Mouse (Mus musculus): ENCODE results near the gene Grhpr. TPM values are rescaled to one million over a fixed set of nuclear protein-coding genes. Genes with fewer than 3 reads are reported as not detected.

The Grhpr gene
- polyA plus RNA-seq, 1 experiment, result 74.7 TPM

DNA sequence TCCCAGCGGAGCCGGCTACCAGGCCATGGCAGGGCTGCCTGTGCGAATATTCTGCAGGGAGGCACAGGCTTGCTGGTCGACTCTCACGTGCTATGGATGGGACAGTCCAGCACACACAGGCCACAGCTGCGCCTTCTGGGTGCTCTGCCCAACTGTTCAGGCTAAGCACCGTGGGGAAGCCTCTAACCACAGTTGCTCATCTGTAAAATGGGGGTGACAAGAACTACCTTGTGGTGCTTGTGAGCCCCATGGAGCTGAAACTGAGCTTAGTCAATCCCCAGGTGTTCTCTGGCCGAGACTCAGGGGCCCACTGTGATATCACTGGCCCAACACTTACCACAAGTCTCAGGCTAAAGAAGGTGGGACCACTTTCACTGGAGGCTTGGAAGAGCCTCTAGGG is 13.8 kb upstream of the Grhpr start:
- no peak for TF ChIP-seq GATA1 (IDR thresholded peaks at IDR 0.05; ENCODE audit: low read length)

GRCm38 (mm10) chr4:44970056-44970455 is 11.1 kb upstream of the Grhpr start:
- no peak for TF ChIP-seq GATA1 (IDR thresholded peaks at IDR 0.05; ENCODE audit: low read length)

DNA sequence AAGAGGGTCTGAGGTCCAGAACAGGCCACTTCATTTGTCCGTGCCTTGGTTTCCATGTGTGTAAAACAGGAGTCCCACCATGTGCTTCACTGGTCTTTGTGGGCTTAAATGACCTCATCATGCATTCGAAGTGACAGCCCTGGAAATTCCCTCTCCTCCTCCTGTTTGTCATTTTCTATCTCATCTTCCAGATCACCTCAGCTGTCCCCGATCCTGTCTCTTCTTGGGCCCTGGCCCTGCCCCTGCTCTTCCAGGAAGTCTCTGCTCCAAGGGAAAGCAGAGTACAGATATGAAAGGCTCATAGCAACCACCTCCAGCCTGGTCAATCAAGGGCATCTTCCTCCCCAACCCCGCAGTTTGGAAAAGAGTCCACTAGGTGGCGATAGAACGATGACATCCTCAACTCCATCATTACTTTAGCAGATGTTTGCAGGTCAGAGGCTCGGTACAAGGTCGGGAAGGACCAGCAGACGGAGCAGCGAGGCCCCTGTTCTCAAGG is 10.5 kb upstream of the Grhpr start:
- TF ChIP-seq GATA1 (IDR thresholded peaks at IDR 0.05; ENCODE audit: low read length), result no peak

- no peak for TF ChIP-seq GATA1 (IDR thresholded peaks at IDR 0.05; ENCODE audit: low read length)
Measured at GRCm38 (mm10) chr4:44973450-44973849, 7.7 kb upstream of the Grhpr start.

- no peak for TF ChIP-seq GATA1 (IDR thresholded peaks at IDR 0.05; ENCODE audit: low read length)
Measured at GRCm38 (mm10) chr4:44973871-44974270, 7.3 kb upstream of the Grhpr start.

- TF ChIP-seq GATA1 (IDR thresholded peaks at IDR 0.05; ENCODE audit: low read length), result no peak
Measured at GRCm38 (mm10) chr4:44974331-44974730, 6.9 kb upstream of the Grhpr start.

DNA sequence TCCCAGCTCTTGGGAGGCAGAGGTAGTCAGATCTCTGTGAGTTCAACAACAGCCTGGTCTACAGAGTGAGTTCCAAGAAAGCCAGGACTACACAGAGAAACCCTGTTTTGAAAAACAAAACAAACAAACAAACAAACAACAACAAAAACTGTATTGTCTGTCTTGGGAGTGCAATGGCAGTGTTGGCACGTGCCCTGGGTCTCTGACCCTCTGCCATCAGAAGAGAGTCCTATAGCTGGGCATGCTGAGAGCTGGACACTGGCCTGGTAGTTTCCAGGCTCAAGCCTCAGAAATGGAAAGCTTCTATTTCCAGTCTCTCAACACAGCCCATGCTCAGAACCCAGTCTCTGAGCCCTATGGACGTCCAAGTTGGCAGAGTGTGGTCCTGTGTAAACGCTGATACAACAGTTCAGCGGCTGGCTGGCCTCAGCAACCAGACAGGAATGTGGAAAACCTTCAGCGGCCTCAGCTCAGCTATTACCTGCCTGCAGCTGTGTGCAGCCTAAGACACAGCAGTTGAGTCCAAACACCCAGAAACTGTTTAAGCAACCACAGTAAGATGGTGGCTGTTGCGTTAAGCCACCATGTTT is 5.1 kb upstream of the Grhpr start:
- TF ChIP-seq GATA1 (IDR thresholded peaks at IDR 0.05; ENCODE audit: low read length), result no peak

DNA sequence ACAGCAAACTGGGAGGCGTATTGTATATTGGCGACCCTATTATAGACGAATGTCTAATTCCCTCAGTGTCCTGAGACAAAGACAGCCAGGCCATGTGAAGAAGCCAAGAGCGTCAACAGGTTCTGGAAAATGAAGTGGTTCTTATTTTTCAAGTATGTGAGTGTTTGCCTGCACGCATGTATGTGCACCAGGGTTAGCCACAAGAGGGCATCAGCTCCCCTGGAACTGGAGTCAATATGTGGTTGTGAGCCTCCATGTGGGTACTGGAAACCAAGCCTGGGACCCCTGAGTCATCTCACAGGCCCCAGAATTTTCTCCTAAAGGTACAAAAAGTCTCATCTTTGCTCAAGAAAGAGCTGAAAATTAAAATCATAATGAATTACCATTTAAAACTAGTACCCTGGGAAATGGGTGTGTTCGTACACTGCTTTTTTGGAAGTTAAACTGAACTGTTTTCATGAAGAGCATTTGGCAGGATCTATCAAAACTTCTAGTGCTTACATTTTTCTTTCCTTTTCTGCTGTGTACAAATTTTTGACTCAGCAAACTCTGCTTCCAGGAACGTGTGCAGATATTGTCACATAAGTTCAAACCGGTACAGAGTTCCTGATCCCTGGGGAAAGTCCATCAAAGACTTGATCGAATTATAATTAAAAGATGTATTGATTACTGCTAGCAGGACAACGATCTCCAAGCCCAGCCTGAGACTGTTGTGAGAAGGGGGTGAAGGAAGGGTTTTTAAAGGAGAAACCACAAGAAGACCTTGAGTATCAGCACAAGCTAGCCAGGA is 4.1 kb upstream of the Grhpr start:
- no peak for TF ChIP-seq GATA1 (IDR thresholded peaks at IDR 0.05; ENCODE audit: low read length)

- TF ChIP-seq GATA1 (IDR thresholded peaks at IDR 0.05; ENCODE audit: low read length), result no peak
Measured at GRCm38 (mm10) chr4:44978175-44978574, 3.0 kb upstream of the Grhpr start.

DNA sequence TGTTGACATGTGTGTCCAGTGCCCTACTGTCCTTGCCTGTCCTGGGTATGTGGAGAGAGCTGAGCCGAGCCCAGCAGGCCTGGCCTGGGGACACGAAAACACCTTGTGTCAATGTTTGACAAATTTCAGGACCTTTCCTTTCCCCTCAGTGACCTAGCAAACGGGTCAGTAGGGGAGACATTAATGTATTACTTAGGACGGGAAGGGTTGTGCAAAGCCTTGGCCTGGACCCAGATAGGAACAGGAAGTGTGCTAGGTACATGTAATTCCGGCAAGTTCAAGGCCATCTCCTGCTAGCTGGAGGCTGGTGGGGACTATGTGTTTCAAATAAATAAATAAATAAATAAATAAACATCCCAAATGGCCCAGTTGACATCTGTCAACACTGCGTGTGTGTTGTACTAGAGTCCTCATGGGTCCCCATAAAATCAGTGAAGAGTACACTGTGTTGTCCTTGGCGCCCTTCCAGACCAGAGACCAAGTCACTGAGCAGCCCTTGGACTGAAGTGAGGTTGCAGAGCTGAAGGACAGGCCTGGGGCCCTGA is 1.3 kb upstream of the Grhpr start:
- no peak for TF ChIP-seq GATA1 (IDR thresholded peaks at IDR 0.05; ENCODE audit: low read length)

- no peak for TF ChIP-seq GATA1 (IDR thresholded peaks at IDR 0.05; ENCODE audit: low read length)
Measured at GRCm38 (mm10) chr4:44981974-44982287, 736 bp downstream of the Grhpr start.

GRCm38 (mm10) chr4:44982440-44983130 is 1.4 kb downstream of the Grhpr start:
- TF ChIP-seq GATA1 (IDR thresholded peaks at IDR 0.05; ENCODE audit: low read length), result no peak

DNA sequence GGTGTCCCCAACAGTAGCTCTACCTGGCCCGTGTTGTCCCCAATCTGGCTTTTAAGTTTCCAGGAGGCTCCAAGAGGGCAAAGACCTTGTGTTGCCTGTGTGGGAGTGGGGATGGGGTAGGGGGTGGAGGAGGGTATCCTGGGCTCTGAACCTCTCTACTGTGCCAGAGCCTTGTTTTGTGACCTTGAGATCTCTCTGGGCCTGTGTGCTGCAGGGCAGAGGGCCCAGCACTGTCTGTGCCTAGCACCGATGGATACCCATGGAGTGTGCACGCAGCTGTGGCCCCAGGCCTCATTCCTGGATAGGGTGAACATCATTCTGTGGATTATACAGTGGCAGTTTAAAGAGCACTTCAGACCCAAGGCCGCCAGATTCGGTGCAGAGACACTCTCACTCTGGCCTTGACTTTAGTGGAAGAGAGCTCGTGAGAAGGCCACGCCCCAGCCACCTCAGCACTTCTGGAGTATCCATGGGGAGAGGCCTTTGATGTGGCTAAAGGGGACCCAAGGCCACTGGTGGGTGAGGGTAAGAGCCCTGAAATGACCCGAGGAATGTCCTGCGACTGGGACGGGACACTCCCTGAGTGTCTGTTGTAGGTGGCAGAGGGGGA is 2.0 kb downstream of the Grhpr start:
- TF ChIP-seq GATA1 (IDR thresholded peaks at IDR 0.05; ENCODE audit: low read length), result no peak

DNA sequence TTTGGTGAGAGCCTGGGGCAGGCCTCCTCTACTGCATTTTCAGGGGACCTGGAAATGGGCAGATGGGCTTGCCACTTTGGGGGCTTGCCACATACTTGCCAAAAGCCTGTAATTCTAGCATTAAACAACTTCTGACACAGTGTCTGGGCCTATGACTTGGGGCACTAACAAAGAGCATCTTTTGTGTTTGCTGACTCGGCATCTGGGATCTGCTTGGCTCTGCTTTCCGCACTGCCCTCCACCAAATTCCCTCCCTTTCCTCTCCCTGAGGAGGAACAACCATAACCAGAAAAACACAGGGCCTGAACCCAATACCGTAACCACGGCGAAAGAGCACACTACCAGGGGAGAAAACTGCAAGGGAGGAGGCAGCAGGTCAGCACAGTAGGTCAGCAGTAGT is 9.4 kb downstream of the Grhpr start:
- no peak for TF ChIP-seq GATA1 (IDR thresholded peaks at IDR 0.05; ENCODE audit: low read length)

GRCm38 (mm10) chr4:44993847-44994246 is 12.7 kb downstream of the Grhpr start:
- no peak for TF ChIP-seq GATA1 (IDR thresholded peaks at IDR 0.05; ENCODE audit: low read length)

GRCm38 (mm10) chr4:44994776-44995175 is 13.6 kb downstream of the Grhpr start:
- TF ChIP-seq GATA1 (IDR thresholded peaks at IDR 0.05; ENCODE audit: low read length), result no peak
